In the genomic region with DNA sequence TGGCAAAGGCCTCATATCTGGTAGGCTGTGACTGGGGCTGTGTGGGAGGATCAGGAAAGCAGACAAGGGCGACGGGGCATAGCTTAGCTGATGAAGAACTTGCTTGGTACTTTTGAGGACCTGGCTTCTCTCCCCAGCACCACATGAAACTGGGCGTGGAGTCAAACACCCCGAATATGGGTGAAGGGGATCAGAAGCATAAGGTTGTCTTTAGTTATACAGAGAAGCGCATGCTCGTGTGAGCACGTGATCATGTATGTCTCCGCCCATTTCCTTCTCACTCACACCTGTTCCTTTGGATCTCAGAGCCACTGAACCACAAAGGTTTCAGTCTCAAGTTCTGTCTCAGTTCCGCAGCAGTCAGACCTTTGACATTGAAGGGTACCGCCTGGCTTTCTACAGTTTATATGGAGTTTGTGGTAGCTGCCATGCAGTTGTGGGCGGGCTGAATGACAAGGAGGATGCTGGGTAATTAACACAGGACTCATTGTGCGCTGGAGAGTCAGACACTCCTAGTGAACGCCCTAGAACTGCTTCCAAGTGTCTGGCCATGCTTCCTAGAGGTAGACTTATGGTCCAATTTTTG, we compare ENCODE assay signal across 10 mouse cellular contexts. TPM values are rescaled to one million over a fixed set of nuclear protein-coding genes. Genes with fewer than 3 reads are reported as not detected.
DNase-seq lines count a peak whose midpoint lies in the region; ATAC-seq and TF ChIP-seq lines count a peak whose summit lies in the region.
"Had no signal": no experiment of that assay in that cellular context is flagged by ENCODE, and none has a peak within 500 bp of the region (broad histone marks: within the 10 kb centered on the region; RNA-seq: fewer than 3 reads in every experiment).

No protein-coding gene starts in this region.

- peak overlapping the region; percentile 79 for H3K27ac ChIP-seq in heart, adult 2 months
- no peak overlapping the region for H3K27ac ChIP-seq in heart, embryonic 11.5 days (ENCODE audit: low read depth, low read length)
- H3K27ac ChIP-seq in thymus, adult 2 months (ENCODE audit: control insufficient read depth, insufficient read depth, low read length): peak overlapping the region; percentile 96

- peak; percentile 50 to 73 for DNase-seq in heart, adult 2 months
- peak; percentile 27 for DNase-seq in lung, postnatal 10 days
- peak; percentile 92 for DNase-seq in thymus, adult 2 months
- DNase-seq in embryo, embryonic 11 days: no peak
- no peak for DNase-seq in right cerebral cortex, adult 2 months (ENCODE audit: low spot score in 2 of 2)
- no peak for DNase-seq in embryo, embryonic 9.5 days (ENCODE audit: extremely low spot score)

- no peak for ATAC-seq in heart, embryonic 11.5 days (replicated peaks; ENCODE audit: insufficient number of reproducible peaks, low FRiP score, low TSS enrichment)
- ATAC-seq in erythroid progenitor cell, adult 5-6 weeks (replicated peaks; ENCODE audit: low FRiP score, poor library complexity, severe bottlenecking): peak; percentile 59

- intact Hi-C loops in heart, adult 2 months (cut with DNase I): no loop called here

- peaks cover 16% of the 10 kb centered on the region for H3K4me1 ChIP-seq in heart, adult 2 months (ENCODE audit: control insufficient read depth, insufficient read depth, low read length)
- H3K4me1 ChIP-seq in heart, embryonic 11.5 days (ENCODE audit: control insufficient read depth, insufficient read depth, low read length): peaks cover 7% of the 10 kb centered on the region; the same call in 1 of the 2 replicates
- peaks cover 70% of the 10 kb centered on the region for H3K4me1 ChIP-seq in thymus, adult 2 months (replicated peaks; ENCODE audit: control insufficient read depth, insufficient read depth, low read length)

- H3K36me3 ChIP-seq in heart, adult 2 months (ENCODE audit: control insufficient read depth, insufficient read depth, low read length): no peaks in the 10 kb centered on the region
- no peaks in the 10 kb centered on the region for H3K36me3 ChIP-seq in heart, embryonic 11.5 days (ENCODE audit: control insufficient read depth, insufficient read depth, low read length)
- no peaks in the 10 kb centered on the region for H3K36me3 ChIP-seq in thymus, adult 2 months (ENCODE audit: control insufficient read depth, insufficient read depth, low read length)

- WGBS in heart, adult 2 months: 59% methylated on average over 13 of the region's 13 CpGs
- WGBS in heart, embryonic 11.5 days (ENCODE audit: insufficient replicate concordance): 72% methylated on average over 13 of the region's 13 CpGs
- 2% methylated on average over 13 of the region's 13 CpGs for WGBS in thymus, adult 2 months

- TF ChIP-seq POLR2A in heart, adult 2 months (IDR thresholded peaks at IDR 0.05; ENCODE audit: insufficient read depth, low read depth, low read length): no peak
- peak; percentile 68; the same call in 1 of the 2 replicates for TF ChIP-seq POLR2A in thymus, adult 2 months (IDR thresholded peaks at IDR 0.05; ENCODE audit: control insufficient read depth, extremely low read depth, insufficient read depth, low read length, poor library complexity)

- peak overlapping the region; percentile 37 for H3K4me3 ChIP-seq in heart, adult 2 months
- H3K4me3 ChIP-seq in heart, embryonic 11.5 days (ENCODE audit: low read depth, low read length): no peak overlapping the region
- peak overlapping the region; percentile 10; the same call in 1 of the 2 replicates for H3K4me3 ChIP-seq in thymus, adult 2 months (ENCODE audit: control insufficient read depth, insufficient read depth, low read length)
- H3K4me3 ChIP-seq: erythroblast, embryonic 14.5 days had no signal

- H3K9ac ChIP-seq in heart, adult 2 months (ENCODE audit: low read depth, low read length): no peak overlapping the region
- no peak overlapping the region for H3K9ac ChIP-seq in heart, embryonic 11.5 days (ENCODE audit: low read depth, low read length)

- H3K4me2 ChIP-seq in heart, embryonic 11.5 days: no peak overlapping the region

- TF ChIP-seq CTCF in heart, adult 2 months (IDR thresholded peaks at IDR 0.05): no peak
- TF ChIP-seq CTCF in thymus, adult 2 months (IDR thresholded peaks at IDR 0.05; ENCODE audit: borderline replicate concordance, control insufficient read depth, extremely low read depth, insufficient read depth, low read length, poor library complexity): no peak

- TF ChIP-seq EP300 in heart, adult 2 months (IDR thresholded peaks at IDR 0.05; ENCODE audit: insufficient read depth, low read depth, low read length): no peak

- no peaks in the 10 kb centered on the region; the same call in 1 of the 2 replicates for H3K27me3 ChIP-seq in heart, adult 2 months (ENCODE audit: control insufficient read depth, insufficient read depth, low read length)
- H3K27me3 ChIP-seq in heart, embryonic 11.5 days (ENCODE audit: control insufficient read depth, insufficient read depth, low read length): no peaks in the 10 kb centered on the region
- H3K27me3 ChIP-seq in thymus, adult 2 months (ENCODE audit: control insufficient read depth, insufficient read depth, low read length): no peaks in the 10 kb centered on the region

- H3K79me2 ChIP-seq in heart, adult 2 months (replicated peaks; ENCODE audit: control insufficient read depth, insufficient read depth, low read length): no peaks in the 10 kb centered on the region

- no peaks in the 10 kb centered on the region for H3K9me3 ChIP-seq in heart, embryonic 11.5 days (replicated peaks; ENCODE audit: control insufficient read depth, low read length)

RNA-seq across cellular contexts. Expression of a gene that starts 1.9 kb away (rescaled TPM):
- 1 to 10 TPM; 1.2 TPM for total RNA-seq in heart, adult 2 months (2021)
- polyA plus RNA-seq in heart, adult 2 months (2012; rRNA removed): 2.0 and 2.5 TPM in 2 replicates
- 0.65 and 1.3 TPM in 2 replicates for polyA plus RNA-seq in heart, embryonic 11.5 days (2014; fragmentation: Nextera tagmentation; extraction: Ambion mirVana)
- total RNA-seq in erythroid progenitor cell, adult 5-6 weeks (2015; ENCODE audit: low replicate concordance): 1.1 and 1.3 TPM in 2 replicates
- 1.3 TPM in 1 of 2 replicates, not detected in the other for total RNA-seq in erythroid progenitor cell, adult 5-6 weeks (2017; ENCODE audit: low replicate concordance)
- 76.7 and 80.4 TPM in 2 replicates for polyA plus RNA-seq in thymus, adult 2 months (2012; rRNA removed)
- polyA plus RNA-seq: erythroblast, embryonic 14.5 days; neural tube, embryonic 11.5 days had no signal

RNA-seq across cellular contexts. Expression of a gene that starts 49.6 kb away (rescaled TPM):
- 1 to 10 TPM in 1 of 2 experiments, under 1 TPM in 1; 0.76 to 1.1 TPM for total RNA-seq in heart, adult 2 months (2021)
- polyA plus RNA-seq in heart, adult 2 months (2012; rRNA removed): 0.80 and 0.91 TPM in 2 replicates
- 2.7 and 5.3 TPM in 2 replicates for polyA plus RNA-seq in heart, embryonic 11.5 days (2014; fragmentation: Nextera tagmentation; extraction: Ambion mirVana)
- total RNA-seq in erythroid progenitor cell, adult 5-6 weeks (2015; ENCODE audit: low replicate concordance): 2.5 TPM in 1 of 2 replicates, not detected in the other
- total RNA-seq in erythroid progenitor cell, adult 5-6 weeks (2017; ENCODE audit: low replicate concordance): 1.4 and 2.2 TPM in 2 replicates
- 18.8 and 24.1 TPM in 2 replicates for polyA plus RNA-seq in thymus, adult 2 months (2012; rRNA removed)

Comparison
In these comparisons a context has a peak if more than half of its experiments do, and no peak if none do; other contexts are left out.
1. DNase-seq: peak in heart, adult 2 months (2 of 2), lung, postnatal 10 days (single experiment) and thymus, adult 2 months (single experiment); none in embryo, embryonic 11 days (single experiment), right cerebral cortex, adult 2 months (0 of 2) and embryo, embryonic 9.5 days (single experiment).
2. RNA of a gene that starts 1.9 kb away (polyA plus RNA-seq): 76.7 to 80.4 TPM in thymus, adult 2 months; 2.0 to 2.5 TPM in heart, adult 2 months and 0.65 to 1.3 TPM in heart, embryonic 11.5 days; every median in the first group is over 10 times any median in the second.